Mouse (Mus musculus): Measurements from ENCODE around the gene Mcm2. TPM values are rescaled to one million over a fixed set of nuclear protein-coding genes. Genes with fewer than 3 reads are reported as not detected.
A peak's percentile ranks its signal among the peaks of the same experiment; 100 is the strongest.

Mcm2 gene
- polyA plus RNA-seq, 1 experiment from 2014 or later = 119 TPM

- Histone ChIP-seq H3K9me3 (replicated peaks; ENCODE audit: control insufficient read depth, low read length) (no peaks in the 10 kb centered on the region), H3K4me3 (ENCODE audit: low read depth, low read length) (no peak overlapping the region), H3K27ac (ENCODE audit: low read depth, low read length) (no peak overlapping the region), H3K4me2 (peak overlapping the region; percentile 85; the same call in 1 of the 2 replicates), H3K27me3 (ENCODE audit: control insufficient read depth, insufficient read depth, low read length) (no peaks in the 10 kb centered on the region), H3K36me3 (ENCODE audit: control insufficient read depth, insufficient read depth, low read length) (peaks cover 9% of the 10 kb centered on the region; the same call in 1 of the 2 replicates), H3K9ac (ENCODE audit: low read depth, low read length) (no peak overlapping the region), H3K4me1 (ENCODE audit: control insufficient read depth, insufficient read depth, low read length) (peaks cover 12% of the 10 kb centered on the region)
- ATAC-seq (replicated peaks; ENCODE audit: insufficient number of reproducible peaks, low FRiP score, low TSS enrichment) = no peak
- 68% methylated on average over 3 of the region's 3 CpGs for WGBS (ENCODE audit: insufficient replicate concordance)
Measured at GRCm38 (mm10) chr6:88840211-88840610, 58.4 kb downstream of the Mcm2 start.

GRCm38 (mm10) chr6:88839135-88839970 lies 59.2 kb downstream of the Mcm2 start:
- no peaks in the 10 kb centered on the region for H3K9me3 ChIP-seq (replicated peaks; ENCODE audit: control insufficient read depth, low read length)
- ATAC-seq (replicated peaks; ENCODE audit: insufficient number of reproducible peaks, low FRiP score, low TSS enrichment) = no peak
- no peak overlapping the region for H3K9ac ChIP-seq (ENCODE audit: low read depth, low read length)
- H3K4me3 ChIP-seq (ENCODE audit: low read depth, low read length) = no peak overlapping the region
- 75% methylated on average over 26 of the region's 26 CpGs for WGBS (ENCODE audit: insufficient replicate concordance)
- peaks cover 12% of the 10 kb centered on the region for H3K4me1 ChIP-seq (ENCODE audit: control insufficient read depth, insufficient read depth, low read length)
- H3K27me3 ChIP-seq (ENCODE audit: control insufficient read depth, insufficient read depth, low read length) = no peaks in the 10 kb centered on the region
- no peak overlapping the region for H3K27ac ChIP-seq (ENCODE audit: low read depth, low read length)
- H3K4me2 ChIP-seq = no peak overlapping the region
- H3K36me3 ChIP-seq (ENCODE audit: control insufficient read depth, insufficient read depth, low read length) = peaks cover 9% of the 10 kb centered on the region; the same call in 1 of the 2 replicates

- no peaks in the 10 kb centered on the region for H3K9me3 ChIP-seq (replicated peaks; ENCODE audit: control insufficient read depth, low read length)
- H3K4me3 ChIP-seq (ENCODE audit: low read depth, low read length) = no peak overlapping the region
- WGBS (ENCODE audit: insufficient replicate concordance) = 89% methylated on average over 10 of the region's 10 CpGs
- H3K27ac ChIP-seq (ENCODE audit: low read depth, low read length) = no peak overlapping the region
- no peaks in the 10 kb centered on the region for H3K27me3 ChIP-seq (ENCODE audit: control insufficient read depth, insufficient read depth, low read length)
- peaks cover 9% of the 10 kb centered on the region; the same call in 1 of the 2 replicates for H3K36me3 ChIP-seq (ENCODE audit: control insufficient read depth, insufficient read depth, low read length)
- H3K9ac ChIP-seq (ENCODE audit: low read depth, low read length) = no peak overlapping the region
- H3K4me1 ChIP-seq (ENCODE audit: control insufficient read depth, insufficient read depth, low read length) = peaks cover 17% of the 10 kb centered on the region
- no peak for ATAC-seq (replicated peaks; ENCODE audit: insufficient number of reproducible peaks, low FRiP score, low TSS enrichment)
- H3K4me2 ChIP-seq = no peak overlapping the region
Measured at GRCm38 (mm10) chr6:88838613-88839012, 60.0 kb downstream of the Mcm2 start.

DNA sequence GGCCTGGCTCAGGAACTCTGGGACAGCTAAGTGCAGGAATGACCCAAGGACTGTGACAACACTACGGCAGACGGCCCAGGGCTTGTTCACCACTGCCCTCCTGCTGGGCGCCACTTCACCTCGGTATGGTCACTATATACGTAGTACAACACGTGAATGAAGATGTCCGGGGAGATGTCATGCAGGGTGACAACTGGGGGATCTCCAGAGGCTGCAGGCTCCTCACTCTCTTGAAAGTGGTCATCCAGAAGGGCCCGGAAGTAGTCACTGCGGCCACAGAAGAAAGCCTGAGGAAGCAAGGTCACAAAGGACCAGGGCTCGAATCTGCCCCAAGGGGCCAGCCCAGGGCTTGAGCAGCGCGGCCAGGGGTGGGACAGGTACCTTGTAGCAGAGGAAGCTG lies 60.6 kb downstream of the Mcm2 start:
- Histone ChIP-seq H3K9me3 (replicated peaks; ENCODE audit: control insufficient read depth, low read length) (no peaks in the 10 kb centered on the region), H3K4me3 (ENCODE audit: low read depth, low read length) (no peak overlapping the region), H3K27ac (ENCODE audit: low read depth, low read length) (no peak overlapping the region), H3K4me2 (no peak overlapping the region), H3K27me3 (ENCODE audit: control insufficient read depth, insufficient read depth, low read length) (no peaks in the 10 kb centered on the region), H3K4me1 (ENCODE audit: control insufficient read depth, insufficient read depth, low read length) (peaks cover 17% of the 10 kb centered on the region), H3K36me3 (ENCODE audit: control insufficient read depth, insufficient read depth, low read length) (peaks cover 9% of the 10 kb centered on the region; the same call in 1 of the 2 replicates), H3K9ac (ENCODE audit: low read depth, low read length) (no peak overlapping the region)
- 92% methylated on average over 12 of the region's 12 CpGs for WGBS (ENCODE audit: insufficient replicate concordance)
- ATAC-seq (replicated peaks; ENCODE audit: insufficient number of reproducible peaks, low FRiP score, low TSS enrichment) = no peak

DNA sequence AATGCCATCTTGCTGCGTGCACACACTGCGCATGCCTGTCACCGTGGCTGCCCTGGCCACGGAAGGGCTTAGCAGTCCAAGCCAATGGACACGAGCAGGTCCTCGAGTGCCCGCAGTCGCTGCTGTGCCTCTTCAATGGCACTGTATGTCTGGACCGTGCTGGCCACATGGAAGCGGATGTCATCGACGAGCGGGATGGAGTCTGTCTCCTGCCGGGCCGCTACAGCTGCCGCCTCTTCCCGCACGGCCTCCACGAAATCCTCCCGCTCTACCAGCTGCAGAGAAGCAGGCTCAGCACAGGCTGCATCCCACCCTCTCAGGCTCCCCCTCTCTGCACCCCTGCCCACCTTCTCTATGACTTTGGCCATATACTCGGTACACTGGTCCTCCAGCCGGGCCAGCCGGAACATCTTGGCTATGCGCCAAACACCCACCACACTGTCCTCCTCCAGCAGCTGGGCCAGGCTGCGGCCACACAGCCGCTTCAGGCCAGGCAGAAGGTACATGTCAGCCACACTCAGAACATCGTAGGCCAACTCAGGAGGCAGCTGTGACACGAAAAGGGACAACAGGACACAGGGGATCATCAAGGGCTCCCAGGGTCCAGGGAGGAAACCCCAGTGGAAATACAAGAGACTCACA lies 62.3 kb downstream of the Mcm2 start:
- Histone ChIP-seq H3K9ac (ENCODE audit: low read depth, low read length) (no peak overlapping the region), H3K27ac (ENCODE audit: low read depth, low read length) (no peak overlapping the region), H3K36me3 (ENCODE audit: control insufficient read depth, insufficient read depth, low read length) (peaks cover 9% of the 10 kb centered on the region; the same call in 1 of the 2 replicates), H3K4me1 (ENCODE audit: control insufficient read depth, insufficient read depth, low read length) (peaks cover 14% of the 10 kb centered on the region), H3K4me2 (no peak overlapping the region), H3K4me3 (ENCODE audit: low read depth, low read length) (no peak overlapping the region), H3K9me3 (replicated peaks; ENCODE audit: control insufficient read depth, low read length) (no peaks in the 10 kb centered on the region), H3K27me3 (ENCODE audit: control insufficient read depth, insufficient read depth, low read length) (no peaks in the 10 kb centered on the region)
- no peak for ATAC-seq (replicated peaks; ENCODE audit: insufficient number of reproducible peaks, low FRiP score, low TSS enrichment)
- 87% methylated on average over 28 of the region's 28 CpGs for WGBS (ENCODE audit: insufficient replicate concordance)

DNA sequence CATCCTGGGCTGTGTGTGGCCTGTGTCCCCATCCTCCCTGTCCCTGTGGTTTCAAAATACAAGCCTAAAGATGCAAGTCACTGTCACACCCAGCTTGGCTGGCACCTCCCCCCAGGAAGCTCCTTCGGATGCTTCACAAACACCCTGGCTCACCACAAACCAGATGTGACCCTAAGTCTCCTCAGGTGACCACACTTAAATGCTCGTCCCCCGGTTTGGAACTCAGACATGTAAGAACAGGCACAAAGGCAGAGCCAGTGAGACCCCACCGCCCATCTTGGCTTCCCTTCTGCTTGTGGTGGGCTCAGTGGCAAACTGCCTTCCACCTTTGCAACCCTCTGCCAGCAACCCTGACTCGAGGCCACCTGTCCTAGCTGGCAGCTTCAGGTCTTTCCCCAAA lies 63.5 kb downstream of the Mcm2 start:
- Histone ChIP-seq H3K27ac (ENCODE audit: low read depth, low read length) (no peak overlapping the region), H3K9ac (ENCODE audit: low read depth, low read length) (no peak overlapping the region), H3K9me3 (replicated peaks; ENCODE audit: control insufficient read depth, low read length) (no peaks in the 10 kb centered on the region), H3K4me3 (ENCODE audit: low read depth, low read length) (no peak overlapping the region), H3K36me3 (ENCODE audit: control insufficient read depth, insufficient read depth, low read length) (peaks cover 9% of the 10 kb centered on the region; the same call in 1 of the 2 replicates), H3K4me2 (no peak overlapping the region), H3K27me3 (ENCODE audit: control insufficient read depth, insufficient read depth, low read length) (0 out of 2 replicates have a peak, but pooled peaks cover 3% of the 10 kb centered on the region), H3K4me1 (ENCODE audit: control insufficient read depth, insufficient read depth, low read length) (peaks cover 7% of the 10 kb centered on the region)
- WGBS (ENCODE audit: insufficient replicate concordance) = 76% methylated on average over 5 of the region's 5 CpGs
- ATAC-seq (replicated peaks; ENCODE audit: insufficient number of reproducible peaks, low FRiP score, low TSS enrichment) = no peak

Other genes with a start within 250 kb of the Mcm2 start
- gene Mgll, start 174.4 kb downstream of the Mcm2 start, polyA plus RNA-seq (2014; fragmentation: Nextera tagmentation; extraction: Ambion mirVana) = 7.3 and 8.6 TPM in 2 replicates
- 16.0 and 18.2 TPM in 2 replicates for gene Abtb1, start 56.8 kb downstream of the Mcm2 start, polyA plus RNA-seq (2014; fragmentation: Nextera tagmentation; extraction: Ambion mirVana)
- 26.4 and 27.2 TPM in 2 replicates for gene Podxl2, start 23.7 kb downstream of the Mcm2 start, polyA plus RNA-seq (2014; fragmentation: Nextera tagmentation; extraction: Ambion mirVana)
- gene Tpra1, start 3.5 kb upstream of the Mcm2 start, polyA plus RNA-seq (2014; fragmentation: Nextera tagmentation; extraction: Ambion mirVana) = 40.1 and 41.8 TPM in 2 replicates